Mouse (Mus musculus): Measurements from ENCODE around the gene Cux2. TPM values are rescaled to one million over a fixed set of nuclear protein-coding genes. Genes with fewer than 3 reads are reported as not detected.

The Cux2 gene
- total and polyA plus RNA-seq, 3 experiments, result 1.4 to 3.5 TPM; not detected in 1

DNA sequence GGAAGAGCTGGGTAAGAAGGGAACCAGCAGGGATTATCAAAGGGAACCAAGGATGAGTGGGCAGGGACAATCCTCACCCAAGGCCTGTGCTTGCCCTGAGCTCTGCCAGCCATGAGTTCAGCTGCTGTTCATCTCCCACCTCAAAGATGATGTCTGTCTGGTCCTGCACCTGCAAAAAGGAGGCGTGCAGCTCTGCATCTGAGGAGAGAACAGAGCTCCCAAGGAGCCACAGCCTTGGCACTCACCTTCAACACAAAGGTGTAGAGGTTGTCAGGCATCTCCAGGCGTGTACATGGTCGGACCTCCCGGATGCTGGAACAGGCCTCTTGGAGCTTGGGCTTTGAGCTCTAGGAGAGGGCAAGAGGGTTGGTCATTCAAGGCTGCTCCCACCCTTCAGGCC is 231.0 kb downstream of the Cux2 start:
- no peaks in the 10 kb centered on the region for H3K27me3 ChIP-seq (ENCODE audit: control insufficient read depth in 1 of 2, insufficient read depth in 2 of 2, low read length in 2 of 2)
- no peaks in the 10 kb centered on the region for H3K4me1 ChIP-seq (ENCODE audit: control insufficient read depth in 1 of 2, insufficient read depth in 2 of 2, low read length in 2 of 2)
- TF ChIP-seq MAZ (IDR thresholded peaks at IDR 0.05; ENCODE audit: low read depth, low read length) (no peak), ZC3H11A (IDR thresholded peaks at IDR 0.05; ENCODE audit: low read depth, low read length) (no peak), SMC3 (IDR thresholded peaks at IDR 0.05; ENCODE audit: low read depth, low read length) (no peak), EP300 (IDR thresholded peaks at IDR 0.05; ENCODE audit: low read depth in 1 of 2, low read length in 2 of 2) (no peak), USF1 (IDR thresholded peaks at IDR 0.05; ENCODE audit: low read depth, low read length) (no peak), BHLHE40 (IDR thresholded peaks at IDR 0.05; ENCODE audit: borderline replicate concordance, low read depth, low read length) (no peak), NELFE (IDR thresholded peaks at IDR 0.05; ENCODE audit: low read depth, low read length) (no peak), MAX (IDR thresholded peaks at IDR 0.05; ENCODE audit: low read length) (no peak), CHD2 (IDR thresholded peaks at IDR 0.05; ENCODE audit: low read length) (no peak), RAD21 (IDR thresholded peaks at IDR 0.05; ENCODE audit: low read depth, low read length) (no peak), MXI1 (IDR thresholded peaks at IDR 0.05; ENCODE audit: low read depth, low read length) (no peak), ELF1 (IDR thresholded peaks at IDR 0.05; ENCODE audit: low read depth, low read length) (no peak), POLR2A (IDR thresholded peaks at IDR 0.05; ENCODE audit: control insufficient read depth in 1 of 2, insufficient read depth in 1 of 2, low read depth in 1 of 2, low read length in 2 of 2, poor library complexity in 1 of 2) (no peak), UBTF (IDR thresholded peaks at IDR 0.05; ENCODE audit: borderline replicate concordance, insufficient read depth, low read depth, low read length) (no peak), MYB (IDR thresholded peaks at IDR 0.05; ENCODE audit: low read depth, low read length) (no peak), USF2 (IDR thresholded peaks at IDR 0.05; ENCODE audit: borderline replicate concordance in 1 of 2, insufficient read depth in 1 of 2, low read depth in 1 of 2, low read length in 2 of 2) (no peak), CHD1 (IDR thresholded peaks at IDR 0.05; ENCODE audit: low read depth, low read length) (no peak), ZNF384 (IDR thresholded peaks at IDR 0.05; ENCODE audit: low read depth, low read length) (no peak), HCFC1 (IDR thresholded peaks at IDR 0.05; ENCODE audit: low read depth, low read length) (no peak)
- no peaks in the 10 kb centered on the region for H3K9me3 ChIP-seq (replicated peaks; ENCODE audit: insufficient read depth, low read length)
- DNase-seq (ENCODE audit: low read depth, low spot score), result no peak
- H3K36me3 ChIP-seq (ENCODE audit: control insufficient read depth in 1 of 2, insufficient read depth in 2 of 2, low read length in 2 of 2), result peaks cover 0 to 12% of the 10 kb centered on the region in 2 experiments
- no peaks in the 10 kb centered on the region for H3K79me2 ChIP-seq (ENCODE audit: control insufficient read depth, insufficient read depth, low read length, poor library complexity)
- no peak overlapping the region for H3K27ac ChIP-seq (ENCODE audit: control insufficient read depth, low read depth, low read length)
- no peak overlapping the region for H3K4me3 ChIP-seq (ENCODE audit: control insufficient read depth in 1 of 2, insufficient read depth in 1 of 2, low read depth in 2 of 2, low read length in 2 of 2)
- H3K9ac ChIP-seq (ENCODE audit: control insufficient read depth, low read depth, low read length, poor library complexity, severe bottlenecking), result no peak overlapping the region

DNA sequence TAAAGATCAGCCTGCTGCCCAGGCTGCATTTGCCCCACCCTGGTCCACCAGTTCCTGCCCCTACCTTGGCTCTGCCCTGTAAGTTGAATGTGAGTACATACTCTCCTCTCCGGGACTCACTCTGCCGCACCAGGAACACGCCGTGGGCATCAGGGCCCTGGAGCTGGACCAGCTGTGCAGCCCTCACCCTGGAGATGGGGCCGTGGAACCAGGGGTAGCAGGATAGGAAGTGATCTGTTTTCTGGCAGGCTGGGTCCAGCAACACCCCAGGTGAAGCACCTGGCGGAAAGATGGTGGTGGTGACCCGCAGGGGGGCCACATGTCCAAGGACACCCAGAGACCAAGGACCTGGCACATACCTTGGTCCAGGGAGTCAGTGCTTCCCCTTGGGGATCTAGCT is 231.5 kb downstream of the Cux2 start:
- no peak overlapping the region for H3K27ac ChIP-seq (ENCODE audit: control insufficient read depth, low read depth, low read length)
- no peaks in the 10 kb centered on the region for H3K9me3 ChIP-seq (replicated peaks; ENCODE audit: insufficient read depth, low read length)
- H3K27me3 ChIP-seq (ENCODE audit: control insufficient read depth in 1 of 2, insufficient read depth in 2 of 2, low read length in 2 of 2), result no peaks in the 10 kb centered on the region
- no peak overlapping the region for H3K9ac ChIP-seq (ENCODE audit: control insufficient read depth, low read depth, low read length, poor library complexity, severe bottlenecking)
- TF ChIP-seq NRF1 (IDR thresholded peaks at IDR 0.05; ENCODE audit: insufficient read depth, low read depth, low read length, poor library complexity, severe bottlenecking) (no peak), BHLHE40 (IDR thresholded peaks at IDR 0.05; ENCODE audit: borderline replicate concordance, low read depth, low read length) (no peak), MEF2A (IDR thresholded peaks at IDR 0.05; ENCODE audit: extremely low read depth, insufficient replicate concordance, low read depth, low read length, poor library complexity, severe bottlenecking) (no peak), MAZ (IDR thresholded peaks at IDR 0.05; ENCODE audit: low read depth, low read length) (no peak), TCF12 (IDR thresholded peaks at IDR 0.05; ENCODE audit: low read depth, low read length) (no peak), EP300 (IDR thresholded peaks at IDR 0.05; ENCODE audit: low read depth in 1 of 2, low read length in 2 of 2) (no peak), ZNF384 (IDR thresholded peaks at IDR 0.05; ENCODE audit: low read depth, low read length) (no peak), ELF1 (IDR thresholded peaks at IDR 0.05; ENCODE audit: low read depth, low read length) (no peak)
- no peaks in the 10 kb centered on the region for H3K4me1 ChIP-seq (ENCODE audit: control insufficient read depth in 1 of 2, insufficient read depth in 2 of 2, low read length in 2 of 2)
- peaks cover 0 to 10% of the 10 kb centered on the region in 2 experiments for H3K36me3 ChIP-seq (ENCODE audit: control insufficient read depth in 1 of 2, insufficient read depth in 2 of 2, low read length in 2 of 2)
- no peak overlapping the region for H3K4me3 ChIP-seq (ENCODE audit: control insufficient read depth in 1 of 2, insufficient read depth in 1 of 2, low read depth in 2 of 2, low read length in 2 of 2)
- no peaks in the 10 kb centered on the region for H3K79me2 ChIP-seq (ENCODE audit: control insufficient read depth, insufficient read depth, low read length, poor library complexity)
- DNase-seq (ENCODE audit: low read depth, low spot score), result no peak
